Mouse (Mus musculus): Measurements from ENCODE around the gene Olfr622. TPM values are rescaled to one million over a fixed set of nuclear protein-coding genes. Genes with fewer than 3 reads are reported as not detected.

The Olfr622 gene
- not detected in 2 replicates for polyA plus RNA-seq (2016; fragmentation: Nextera tagmentation; extraction: Ambion mirVana)

DNA sequence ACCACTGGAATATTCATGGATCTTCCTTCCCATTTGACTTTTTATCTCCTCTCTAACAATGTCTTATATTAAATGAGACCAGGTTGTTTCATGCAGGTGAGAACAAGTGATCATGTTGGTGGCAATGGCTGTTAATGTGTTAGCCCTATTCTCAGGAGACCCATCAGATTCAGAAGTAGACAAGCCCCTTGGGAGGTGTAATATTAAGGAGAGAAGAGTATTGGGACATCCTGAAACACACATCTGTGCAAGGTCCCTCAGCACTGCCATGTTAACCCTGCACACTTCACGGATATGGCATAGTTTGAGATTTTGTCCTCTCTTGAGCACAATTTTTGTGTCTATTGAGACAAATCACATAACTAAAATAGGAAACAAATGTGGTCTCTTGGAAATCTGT lies at the start of gene Olfr622:
TSS of gene Olfr622 (minus strand) at position 101 of the 400 bp plus-strand sequence.
- Histone ChIP-seq H3K27me3 (no peaks in the 10 kb centered on the region), H3K9me3 (no peaks in the 10 kb centered on the region), H3K9ac (no peak within 1 kb of the TSS), H3K4me2 (replicated peaks) (no peak within 1 kb of the TSS), H3K36me3 (no peaks in the 10 kb centered on the region), H3K4me3 (no peak within 1 kb of the TSS), H3K27ac (no peak within 1 kb of the TSS), H3K4me1 (no peaks in the 10 kb centered on the region)
- no peak for ATAC-seq (ENCODE audit: insufficient number of reproducible peaks, insufficient read depth, low FRiP score, low TSS enrichment)
- WGBS = 69% methylated on average over 1 of the region's 1 CpGs

DNA sequence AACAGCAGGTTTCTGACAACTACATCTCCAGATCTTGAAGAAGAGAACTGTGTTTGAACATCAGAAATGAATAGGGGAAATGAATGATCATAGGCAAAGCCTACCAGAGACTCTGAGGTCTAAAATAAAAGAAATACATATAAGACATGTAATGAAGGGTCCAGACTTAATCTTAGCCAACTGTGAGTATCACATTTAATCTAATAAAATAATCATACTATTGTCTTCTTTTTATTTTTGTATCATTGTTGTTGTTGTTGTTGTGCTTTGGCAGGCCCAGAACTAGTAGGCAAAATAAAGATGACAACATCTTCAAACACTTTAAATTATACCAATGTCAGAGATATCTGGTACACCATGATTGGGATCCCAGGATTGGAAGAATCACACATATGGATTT lies 39.9 kb upstream of the Olfr622 start, which contains the start of gene Olfr625-ps1:
TSS of gene Olfr625-ps1 (plus strand) at position 301 of the 400 bp plus-strand sequence.
- no peak for ATAC-seq (ENCODE audit: insufficient number of reproducible peaks, insufficient read depth, low FRiP score, low TSS enrichment)
- Histone ChIP-seq H3K4me2 (replicated peaks) (no peak within 1 kb of the TSS), H3K27ac (no peak within 1 kb of the TSS), H3K4me3 (no peak within 1 kb of the TSS), H3K9me3 (no peaks in the 10 kb centered on the region), H3K36me3 (no peaks in the 10 kb centered on the region), H3K9ac (no peak within 1 kb of the TSS), H3K27me3 (no peaks in the 10 kb centered on the region), H3K4me1 (no peaks in the 10 kb centered on the region)

DNA sequence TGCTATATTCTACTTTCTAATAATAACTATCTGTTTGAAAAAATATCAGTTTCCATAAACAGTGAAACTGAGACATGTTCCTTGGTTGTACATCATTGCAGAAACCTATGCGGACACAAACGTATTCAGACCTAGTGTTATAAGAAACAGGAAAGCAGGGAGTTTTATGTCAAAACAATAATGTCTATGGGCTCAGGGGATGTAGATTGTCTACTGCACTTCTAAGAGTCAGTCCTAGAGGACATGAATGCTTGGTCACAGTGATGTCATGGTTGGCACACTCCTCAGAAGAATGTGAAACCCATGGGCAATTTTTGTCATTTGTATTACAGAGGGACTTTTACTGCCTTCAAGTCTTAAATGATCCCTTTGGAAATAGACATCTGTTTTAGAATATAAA lies 28.6 kb upstream of the Olfr622 start, which contains the start of gene Olfr624:
TSS of gene Olfr624 (minus strand) at position 101 of the 400 bp plus-strand sequence.
- H3K9me3 ChIP-seq = no peaks in the 10 kb centered on the region
- no peak for ATAC-seq (ENCODE audit: insufficient number of reproducible peaks, insufficient read depth, low FRiP score, low TSS enrichment)
- H3K4me2 ChIP-seq (replicated peaks) = no peak within 1 kb of the TSS
- no peaks in the 10 kb centered on the region for H3K4me1 ChIP-seq
- no peaks in the 10 kb centered on the region for H3K36me3 ChIP-seq
- no peak within 1 kb of the TSS for H3K4me3 ChIP-seq
- WGBS = 88% methylated on average over 2 of the region's 2 CpGs
- no peaks in the 10 kb centered on the region for H3K27me3 ChIP-seq
- no peak within 1 kb of the TSS for H3K9ac ChIP-seq
- no peak within 1 kb of the TSS for H3K27ac ChIP-seq

DNA sequence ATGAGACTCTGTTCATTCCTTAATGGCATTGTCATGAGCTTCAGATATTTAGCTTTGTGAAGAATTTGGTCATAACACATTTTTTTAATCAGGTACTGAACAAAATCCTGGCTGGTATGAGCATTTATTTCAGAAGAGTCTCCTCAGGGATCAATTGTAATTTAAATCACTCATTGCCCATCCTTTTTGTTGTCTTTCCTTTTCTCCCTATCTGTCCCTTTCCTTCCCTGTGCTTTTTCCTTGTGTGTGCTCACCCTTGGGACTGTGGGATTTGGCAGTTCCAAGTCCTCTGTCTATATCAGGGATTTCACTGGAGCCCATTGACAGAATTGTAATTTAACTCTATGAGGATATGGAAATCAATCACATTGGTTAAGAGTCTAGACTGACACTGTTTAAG lies 21.1 kb upstream of the Olfr622 start, which contains the start of gene Olfr623:
TSS of gene Olfr623 (minus strand) at position 101 of the 400 bp plus-strand sequence.
- Histone ChIP-seq H3K36me3 (no peaks in the 10 kb centered on the region), H3K27ac (no peak within 1 kb of the TSS), H3K9ac (no peak within 1 kb of the TSS), H3K4me3 (no peak within 1 kb of the TSS), H3K27me3 (no peaks in the 10 kb centered on the region), H3K9me3 (no peaks in the 10 kb centered on the region), H3K4me2 (replicated peaks) (no peak within 1 kb of the TSS), H3K4me1 (no peaks in the 10 kb centered on the region)
- ATAC-seq (ENCODE audit: insufficient number of reproducible peaks, insufficient read depth, low FRiP score, low TSS enrichment) = no peak

DNA sequence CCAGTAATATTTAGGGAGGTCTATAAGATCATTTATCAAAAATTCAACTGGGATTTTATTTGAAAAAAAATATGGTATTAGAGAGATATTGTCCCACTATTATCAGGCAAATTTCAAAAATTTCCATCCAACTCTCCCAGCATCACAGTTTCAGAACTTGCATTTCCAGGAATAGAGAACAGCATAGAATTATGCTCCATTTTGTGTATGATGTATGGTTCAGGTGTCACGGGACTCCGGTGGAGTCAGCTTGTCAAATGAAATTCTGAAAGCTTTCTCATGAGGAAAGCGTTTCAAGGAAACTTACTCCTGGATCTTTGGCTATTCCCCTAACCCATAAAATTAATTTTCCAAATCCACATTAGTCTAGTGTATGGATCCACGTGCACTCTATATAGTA lies 1.6 kb upstream of the Olfr622 start:
- Histone ChIP-seq H3K9me3 (no peaks in the 10 kb centered on the region), H3K4me3 (no peak overlapping the region), H3K4me2 (replicated peaks) (no peak overlapping the region), H3K36me3 (no peaks in the 10 kb centered on the region), H3K9ac (no peak overlapping the region), H3K4me1 (no peaks in the 10 kb centered on the region), H3K27ac (no peak overlapping the region), H3K27me3 (no peaks in the 10 kb centered on the region)
- no peak for ATAC-seq (ENCODE audit: insufficient number of reproducible peaks, insufficient read depth, low FRiP score, low TSS enrichment)
- 85% methylated on average over 4 of the region's 4 CpGs for whole genome bisulfite sequencing

DNA sequence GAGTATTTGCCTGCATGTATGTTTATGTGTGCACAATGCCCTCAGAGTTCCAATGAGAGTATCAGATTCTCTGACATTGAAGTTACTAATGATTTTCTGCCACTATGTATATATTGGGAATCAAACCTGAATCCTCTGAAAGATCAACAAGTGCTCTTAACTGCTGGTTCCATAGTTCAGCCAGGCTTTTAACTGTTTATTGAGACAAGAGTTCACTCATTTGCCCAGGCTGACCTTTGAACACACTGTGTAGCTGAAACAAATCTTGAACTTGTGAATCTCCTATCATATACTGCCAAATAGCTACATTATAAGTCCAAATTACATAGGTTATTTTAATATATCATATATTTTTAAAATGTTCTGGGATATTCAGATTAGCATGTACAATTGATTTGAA lies 5.7 kb downstream of the Olfr622 start:
- H3K4me3 ChIP-seq = no peak overlapping the region
- no peak overlapping the region for H3K4me2 ChIP-seq (replicated peaks)
- no peaks in the 10 kb centered on the region for H3K4me1 ChIP-seq
- H3K27ac ChIP-seq = no peak overlapping the region
- no peaks in the 10 kb centered on the region for H3K9me3 ChIP-seq
- H3K9ac ChIP-seq = no peak overlapping the region
- H3K36me3 ChIP-seq = no peaks in the 10 kb centered on the region
- ATAC-seq (ENCODE audit: insufficient number of reproducible peaks, insufficient read depth, low FRiP score, low TSS enrichment) = no peak
- H3K27me3 ChIP-seq = no peaks in the 10 kb centered on the region

DNA sequence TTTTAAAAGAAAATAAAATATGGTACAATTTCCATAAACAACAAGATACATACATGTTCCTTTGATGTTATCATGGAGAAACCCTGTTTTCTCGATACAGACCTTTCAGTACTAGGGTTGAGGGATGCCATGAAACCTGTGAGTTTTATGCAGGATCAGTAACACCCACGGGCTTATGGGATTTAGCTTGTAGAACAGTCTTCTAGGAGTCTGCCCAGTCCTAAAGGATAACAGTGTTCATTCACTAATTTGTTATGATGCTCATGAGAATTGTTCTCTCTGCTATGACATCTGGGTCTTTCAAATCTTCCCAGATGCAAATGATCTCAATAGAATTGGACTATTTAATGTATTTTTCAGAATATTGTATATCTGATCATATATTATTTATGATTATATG lies 30.1 kb downstream of the Olfr622 start, which contains the start of gene Olfr620:
TSS of gene Olfr620 (minus strand) at position 101 of the 400 bp plus-strand sequence.
- Histone ChIP-seq H3K9ac (no peak within 1 kb of the TSS), H3K4me2 (replicated peaks) (no peak within 1 kb of the TSS), H3K4me3 (no peak within 1 kb of the TSS), H3K27ac (no peak within 1 kb of the TSS), H3K36me3 (no peaks in the 10 kb centered on the region), H3K9me3 (no peaks in the 10 kb centered on the region), H3K4me1 (no peaks in the 10 kb centered on the region), H3K27me3 (no peaks in the 10 kb centered on the region)
- no peak for ATAC-seq (ENCODE audit: insufficient number of reproducible peaks, insufficient read depth, low FRiP score, low TSS enrichment)
- 73% methylated on average over 2 of the region's 2 CpGs for WGBS

DNA sequence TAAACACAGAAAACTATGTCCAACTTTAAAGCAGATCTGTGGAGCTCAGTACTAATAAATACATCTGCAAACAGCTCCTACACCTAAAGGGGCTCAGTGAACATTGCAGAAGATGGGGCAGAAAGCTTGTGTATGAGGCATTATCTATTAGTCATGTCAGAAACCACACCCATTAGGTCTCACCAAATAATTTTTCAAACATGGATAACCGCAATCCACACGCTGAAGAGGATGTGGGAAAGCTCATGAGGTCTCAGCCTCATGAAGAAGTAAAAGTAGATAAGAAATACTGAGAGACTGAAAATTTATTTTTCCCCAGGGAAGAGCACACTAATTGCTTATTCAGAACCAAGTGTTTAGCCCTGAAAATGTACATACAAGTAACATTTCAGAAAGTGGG lies 35.1 kb downstream of the Olfr622 start:
- Histone ChIP-seq H3K9ac (no peak overlapping the region), H3K9me3 (no peaks in the 10 kb centered on the region), H3K27me3 (no peaks in the 10 kb centered on the region), H3K4me3 (no peak overlapping the region), H3K4me1 (no peaks in the 10 kb centered on the region), H3K36me3 (no peaks in the 10 kb centered on the region), H3K4me2 (replicated peaks) (no peak overlapping the region), H3K27ac (no peak overlapping the region)
- ATAC-seq (ENCODE audit: insufficient number of reproducible peaks, insufficient read depth, low FRiP score, low TSS enrichment) = no peak
- 85% methylated on average over 2 of the region's 2 CpGs for WGBS

DNA sequence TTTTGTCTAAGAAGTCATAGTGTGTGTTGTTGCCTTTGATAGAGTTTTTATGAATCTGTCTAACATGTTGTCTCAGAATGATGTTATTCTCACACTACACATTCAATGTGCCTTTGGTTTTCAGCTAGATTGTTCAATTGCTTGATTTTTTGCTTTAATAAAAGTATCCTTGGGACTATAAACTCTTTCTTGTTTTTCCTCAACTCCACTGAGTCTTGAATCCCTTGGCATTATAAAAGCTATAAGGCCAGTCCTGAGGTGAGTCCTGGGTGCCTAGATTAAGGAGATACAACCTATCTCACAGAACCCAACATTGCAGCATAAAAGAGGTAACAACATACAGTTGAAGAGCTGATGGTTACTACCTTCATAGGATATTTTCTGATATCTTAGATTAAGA lies 42.2 kb downstream of the Olfr622 start, which contains the start of gene Olfr619:
TSS of gene Olfr619 (plus strand) at position 301 of the 400 bp plus-strand sequence.
- H3K4me2 ChIP-seq (replicated peaks) = no peak within 1 kb of the TSS
- H3K27ac ChIP-seq = no peak within 1 kb of the TSS
- ATAC-seq (ENCODE audit: insufficient number of reproducible peaks, insufficient read depth, low FRiP score, low TSS enrichment) = no peak
- H3K36me3 ChIP-seq = no peaks in the 10 kb centered on the region
- H3K27me3 ChIP-seq = no peaks in the 10 kb centered on the region
- H3K9me3 ChIP-seq = no peaks in the 10 kb centered on the region
- H3K4me1 ChIP-seq = no peaks in the 10 kb centered on the region
- H3K4me3 ChIP-seq = no peak within 1 kb of the TSS
- no peak within 1 kb of the TSS for H3K9ac ChIP-seq

DNA sequence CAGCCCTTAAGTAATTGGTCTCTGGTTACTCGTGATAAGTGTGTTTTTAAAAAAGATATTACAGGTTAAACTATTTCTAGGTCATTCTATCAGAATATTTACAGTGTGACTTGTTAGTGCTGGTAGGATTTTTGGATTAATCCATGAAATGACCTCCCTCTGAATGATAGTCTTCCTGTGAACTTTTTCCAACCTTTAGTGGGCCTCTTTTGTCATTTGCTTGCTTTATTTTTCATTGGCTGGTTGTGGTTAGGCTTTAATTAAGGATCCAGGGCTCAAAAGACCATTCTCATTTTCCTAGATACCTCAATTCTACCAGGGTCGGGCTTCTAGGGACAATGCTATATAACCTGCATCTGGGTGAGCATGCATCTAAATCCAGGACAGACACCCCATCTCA lies 52.7 kb downstream of the Olfr622 start, which contains the start of gene Olfr618:
TSS of gene Olfr618 (plus strand) at position 301 of the 400 bp plus-strand sequence.
- Histone ChIP-seq H3K36me3 (no peaks in the 10 kb centered on the region), H3K9ac (no peak within 1 kb of the TSS), H3K4me1 (no peaks in the 10 kb centered on the region), H3K27me3 (no peaks in the 10 kb centered on the region), H3K4me2 (replicated peaks) (no peak within 1 kb of the TSS), H3K4me3 (no peak within 1 kb of the TSS), H3K9me3 (no peaks in the 10 kb centered on the region), H3K27ac (no peak within 1 kb of the TSS)
- no peak for ATAC-seq (ENCODE audit: insufficient number of reproducible peaks, insufficient read depth, low FRiP score, low TSS enrichment)
- 59% methylated on average over 2 of the region's 2 CpGs for WGBS

Other genes starting within 250 kb of the Olfr622 start
- not detected in 2 replicates for gene Usp17lc, start 227.6 kb downstream of the Olfr622 start, polyA plus RNA-seq (2016; fragmentation: Nextera tagmentation; extraction: Ambion mirVana)
- gene Olfr605, start 197.3 kb downstream of the Olfr622 start, polyA plus RNA-seq (2016; fragmentation: Nextera tagmentation; extraction: Ambion mirVana) = not detected in 2 replicates
- not detected in 2 replicates for gene Olfr606, start 193.7 kb downstream of the Olfr622 start, polyA plus RNA-seq (2016; fragmentation: Nextera tagmentation; extraction: Ambion mirVana)
- gene Olfr607, start 178.6 kb downstream of the Olfr622 start, polyA plus RNA-seq (2016; fragmentation: Nextera tagmentation; extraction: Ambion mirVana) = not detected in 2 replicates
- not detected in 2 replicates for gene Olfr608, start 172.8 kb downstream of the Olfr622 start, polyA plus RNA-seq (2016; fragmentation: Nextera tagmentation; extraction: Ambion mirVana)
- not detected in 2 replicates for gene Olfr609, start 144.6 kb downstream of the Olfr622 start, polyA plus RNA-seq (2016; fragmentation: Nextera tagmentation; extraction: Ambion mirVana)
- not detected in 2 replicates for gene Olfr610, start 130.6 kb downstream of the Olfr622 start, polyA plus RNA-seq (2016; fragmentation: Nextera tagmentation; extraction: Ambion mirVana)
- gene Olfr611, start 121.9 kb downstream of the Olfr622 start, polyA plus RNA-seq (2016; fragmentation: Nextera tagmentation; extraction: Ambion mirVana) = not detected in 2 replicates
- gene Olfr612, start 100.0 kb downstream of the Olfr622 start, polyA plus RNA-seq (2016; fragmentation: Nextera tagmentation; extraction: Ambion mirVana) = not detected in 2 replicates
- gene Olfr613, start 94.6 kb downstream of the Olfr622 start, polyA plus RNA-seq (2016; fragmentation: Nextera tagmentation; extraction: Ambion mirVana) = not detected in 2 replicates
- not detected in 2 replicates for gene Olfr615, start 86.6 kb downstream of the Olfr622 start, polyA plus RNA-seq (2016; fragmentation: Nextera tagmentation; extraction: Ambion mirVana)
- not detected in 2 replicates for gene Olfr616, start 73.6 kb downstream of the Olfr622 start, polyA plus RNA-seq (2016; fragmentation: Nextera tagmentation; extraction: Ambion mirVana)
- gene Olfr617, start 69.6 kb downstream of the Olfr622 start, polyA plus RNA-seq (2016; fragmentation: Nextera tagmentation; extraction: Ambion mirVana) = 0.15 TPM in 1 of 2 replicates, not detected in the other
- not detected in 2 replicates for gene Olfr618, start 52.6 kb downstream of the Olfr622 start, polyA plus RNA-seq (2016; fragmentation: Nextera tagmentation; extraction: Ambion mirVana)
- not detected in 2 replicates for gene Olfr619, start 42.1 kb downstream of the Olfr622 start, polyA plus RNA-seq (2016; fragmentation: Nextera tagmentation; extraction: Ambion mirVana)
- gene Olfr620, start 30.2 kb downstream of the Olfr622 start, polyA plus RNA-seq (2016; fragmentation: Nextera tagmentation; extraction: Ambion mirVana) = not detected in 2 replicates
- gene Olfr623, start 21.0 kb upstream of the Olfr622 start, polyA plus RNA-seq (2016; fragmentation: Nextera tagmentation; extraction: Ambion mirVana) = not detected in 2 replicates
- gene Olfr624, start 28.5 kb upstream of the Olfr622 start, polyA plus RNA-seq (2016; fragmentation: Nextera tagmentation; extraction: Ambion mirVana) = 0.04 and 0.10 TPM in 2 replicates
- gene Olfr625-ps1, start 40.0 kb upstream of the Olfr622 start, polyA plus RNA-seq (2016; fragmentation: Nextera tagmentation; extraction: Ambion mirVana) = not detected in 2 replicates
- not detected in 2 replicates for gene Olfr243, start 72.0 kb upstream of the Olfr622 start, polyA plus RNA-seq (2016; fragmentation: Nextera tagmentation; extraction: Ambion mirVana)
- not detected in 2 replicates for gene Olfr628, start 87.7 kb upstream of the Olfr622 start, polyA plus RNA-seq (2016; fragmentation: Nextera tagmentation; extraction: Ambion mirVana)
- not detected in 2 replicates for gene Olfr629, start 102.2 kb upstream of the Olfr622 start, polyA plus RNA-seq (2016; fragmentation: Nextera tagmentation; extraction: Ambion mirVana)
- not detected in 2 replicates for gene Olfr630, start 114.6 kb upstream of the Olfr622 start, polyA plus RNA-seq (2016; fragmentation: Nextera tagmentation; extraction: Ambion mirVana)
- gene Olfr69, start 128.9 kb upstream of the Olfr622 start, polyA plus RNA-seq (2016; fragmentation: Nextera tagmentation; extraction: Ambion mirVana) = not detected in 2 replicates
- not detected in 2 replicates for gene Olfr68, start 137.0 kb upstream of the Olfr622 start, polyA plus RNA-seq (2016; fragmentation: Nextera tagmentation; extraction: Ambion mirVana)
- gene Olfr67, start 149.1 kb upstream of the Olfr622 start, polyA plus RNA-seq (2016; fragmentation: Nextera tagmentation; extraction: Ambion mirVana) = not detected in 2 replicates
- gene Hbb-bt, start 171.3 kb upstream of the Olfr622 start, polyA plus RNA-seq (2016; fragmentation: Nextera tagmentation; extraction: Ambion mirVana) = 883 and 936 TPM in 2 replicates
- 706 and 771 TPM in 2 replicates for gene Hbb-bs, start 185.4 kb upstream of the Olfr622 start, polyA plus RNA-seq (2016; fragmentation: Nextera tagmentation; extraction: Ambion mirVana)
- 0.32 TPM in 1 of 2 replicates, not detected in the other for gene Hbb-bh2, start 197.8 kb upstream of the Olfr622 start, polyA plus RNA-seq (2016; fragmentation: Nextera tagmentation; extraction: Ambion mirVana)
- 537 and 696 TPM in 2 replicates for gene Hbb-bh1, start 200.5 kb upstream of the Olfr622 start, polyA plus RNA-seq (2016; fragmentation: Nextera tagmentation; extraction: Ambion mirVana)
- gene Hbb-y, start 210.5 kb upstream of the Olfr622 start, polyA plus RNA-seq (2016; fragmentation: Nextera tagmentation; extraction: Ambion mirVana) = 8,998 and 9,810 TPM in 2 replicates
- gene Olfr66, start 243.6 kb upstream of the Olfr622 start, polyA plus RNA-seq (2016; fragmentation: Nextera tagmentation; extraction: Ambion mirVana) = not detected in 2 replicates